Mouse (Mus musculus) gastrocnemius, postnatal 25 days (tissue): ENCODE measurements around the gene Tmem234. TPM values are rescaled to one million over a fixed set of nuclear protein-coding genes. Genes with fewer than 3 reads are reported as not detected.

ENCODE experiments used
- DNase-seq: peaks from one replicate; pipeline ENCODE4 v3.0.0; 2022
- total RNA-seq, 2 experiments: library from RNA; stranded (reverse); gene quantifications; 1 replicate in 1 of 2; 2 replicates in 1 of 2; pipeline ENCODE4 v1.2.3; 2021

The Tmem234 gene
- total RNA-seq, 2 experiments from 2014 or later, result 30.5 to 32.3 TPM

DNA sequence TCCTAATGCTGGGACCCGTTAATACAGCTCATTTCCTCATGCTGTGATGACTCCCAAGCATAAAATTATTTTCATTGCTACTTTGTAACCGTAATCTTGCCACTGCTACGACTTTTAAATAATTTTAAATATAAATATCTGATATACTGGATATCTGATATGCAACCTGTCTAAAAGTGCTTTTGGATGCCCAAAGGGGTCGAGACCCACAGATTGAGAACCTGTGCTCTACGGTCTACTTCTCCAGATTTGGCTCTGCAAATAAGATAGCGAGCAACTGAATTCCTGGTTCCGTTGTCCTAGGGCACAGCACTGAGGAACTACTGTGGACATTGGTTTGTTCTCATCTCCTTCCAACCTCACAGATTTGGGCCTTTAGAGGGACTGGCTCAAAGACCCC lies 22.8 kb upstream of the Tmem234 start:
- no peak for DNase-seq

DNA sequence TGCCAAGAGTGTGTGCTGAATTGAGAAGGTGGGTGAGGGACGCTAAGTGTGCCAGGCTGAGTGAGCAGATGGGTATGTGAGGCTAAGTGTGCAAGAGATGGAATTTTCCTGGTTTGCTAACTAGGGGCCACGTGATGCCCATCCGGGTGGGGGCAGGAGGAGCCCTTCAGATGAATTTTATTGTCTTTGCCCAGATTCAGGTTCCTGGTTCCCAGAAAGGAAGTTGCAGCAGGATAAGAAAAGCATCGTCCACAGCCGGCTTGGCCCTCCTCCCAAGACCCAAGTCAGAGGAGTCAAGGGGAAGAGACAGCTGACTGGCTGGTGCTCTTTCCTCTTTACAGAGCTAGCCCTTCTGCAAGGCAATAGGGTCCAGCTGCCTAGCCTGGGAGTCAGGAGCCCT lies 22.0 kb upstream of the Tmem234 start, which contains the start of gene Fam167b:
TSS of gene Fam167b (minus strand) at position 84 of the 400 bp plus-strand sequence.
- DNase-seq, result no peak

DNA sequence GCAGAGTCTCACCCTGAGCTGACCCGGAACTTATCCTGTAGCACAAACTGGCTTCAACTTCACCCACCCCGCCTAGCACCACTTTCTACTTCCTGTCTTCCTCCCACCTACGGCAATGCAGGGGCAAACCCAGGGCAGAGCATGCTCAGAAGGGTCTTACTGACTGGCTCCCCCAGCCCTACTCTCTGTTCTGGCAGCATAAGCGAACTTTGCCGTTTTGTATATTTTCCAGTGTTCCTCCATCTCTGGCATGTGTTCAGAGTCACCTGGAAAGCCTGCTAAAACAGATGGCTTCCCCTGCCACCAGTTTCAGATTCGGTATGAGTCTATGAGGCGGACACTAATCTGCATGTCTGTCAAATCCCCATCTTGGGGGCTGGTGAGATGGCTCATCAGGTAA lies 20.1 kb upstream of the Tmem234 start:
- DNase-seq, result no peak

DNA sequence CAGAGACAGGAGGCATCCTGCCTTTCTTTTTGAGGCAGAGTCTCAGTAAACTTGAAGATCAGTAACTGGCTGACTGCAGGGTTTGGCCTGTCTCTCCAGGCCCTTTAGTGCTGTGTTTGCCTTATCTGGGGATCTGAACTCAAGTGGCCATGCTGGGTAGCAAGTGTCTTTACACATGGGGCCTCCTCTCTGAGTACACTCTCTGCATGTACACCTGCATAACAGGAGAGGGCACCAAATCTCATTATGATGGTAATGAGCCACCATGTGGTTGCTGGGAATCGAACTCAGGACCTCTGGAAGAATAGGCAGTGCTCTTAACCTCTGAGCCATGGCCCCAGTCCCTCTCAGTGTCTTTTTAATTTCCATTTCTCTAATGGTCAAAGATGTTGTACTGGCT lies 18.2 kb upstream of the Tmem234 start:
- DNase-seq, result no peak

DNA sequence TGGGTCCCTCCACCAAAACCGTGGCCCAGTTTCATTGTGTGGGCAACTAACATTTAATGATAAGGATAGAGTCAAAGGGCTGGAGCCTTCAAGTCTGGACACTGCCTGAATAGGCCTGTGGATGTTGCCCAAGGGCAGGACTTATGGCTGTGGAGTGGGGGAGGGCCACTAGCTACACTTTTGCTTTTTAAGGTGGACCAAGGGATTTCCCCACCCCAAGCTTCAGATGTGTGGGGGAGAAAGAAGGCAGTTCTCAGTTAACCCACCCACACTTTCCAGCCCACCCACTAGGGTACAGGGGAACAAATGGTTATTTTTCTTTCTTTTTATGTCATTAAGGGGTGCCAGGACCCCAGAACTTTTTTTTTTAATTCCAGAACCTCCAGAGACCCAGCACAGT lies 16.1 kb upstream of the Tmem234 start:
- no peak for DNase-seq

DNA sequence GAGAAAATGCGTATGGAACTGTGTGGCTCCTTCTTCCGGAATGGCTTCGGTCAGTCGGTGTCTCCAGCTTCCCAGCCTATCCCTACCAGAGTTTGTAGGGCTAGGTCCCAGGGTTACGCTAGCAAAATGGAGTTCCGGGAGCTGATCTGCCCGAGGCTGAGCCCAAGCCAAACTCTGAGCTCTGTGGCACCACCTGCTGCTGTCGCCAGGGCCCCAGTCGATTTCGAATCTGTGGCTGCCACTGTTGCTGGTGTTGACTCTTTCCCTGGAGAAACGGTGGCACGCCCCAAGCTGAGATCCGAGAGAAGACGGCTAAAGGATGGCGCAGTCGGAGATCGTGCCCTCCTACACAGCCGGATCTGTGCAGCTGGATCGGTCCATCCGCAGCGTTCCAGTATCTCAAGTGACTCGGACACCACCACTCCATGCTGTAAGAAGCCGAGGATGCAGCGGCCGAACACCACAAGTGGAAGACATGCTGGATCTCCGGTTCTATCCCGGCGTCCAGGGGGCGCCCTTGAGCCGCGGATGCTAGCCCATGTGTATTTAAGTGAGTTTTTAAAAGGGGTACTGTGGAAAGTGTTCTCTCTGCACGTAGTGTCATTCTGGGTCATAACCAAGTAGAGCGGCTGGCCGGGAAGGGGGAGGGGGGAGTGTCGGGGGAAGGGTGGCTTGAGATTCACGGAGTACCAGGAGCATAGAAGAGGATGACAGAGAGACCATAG lies 15.4 kb upstream of the Tmem234 start:
- DNase-seq, result peak; percentile 75

DNA sequence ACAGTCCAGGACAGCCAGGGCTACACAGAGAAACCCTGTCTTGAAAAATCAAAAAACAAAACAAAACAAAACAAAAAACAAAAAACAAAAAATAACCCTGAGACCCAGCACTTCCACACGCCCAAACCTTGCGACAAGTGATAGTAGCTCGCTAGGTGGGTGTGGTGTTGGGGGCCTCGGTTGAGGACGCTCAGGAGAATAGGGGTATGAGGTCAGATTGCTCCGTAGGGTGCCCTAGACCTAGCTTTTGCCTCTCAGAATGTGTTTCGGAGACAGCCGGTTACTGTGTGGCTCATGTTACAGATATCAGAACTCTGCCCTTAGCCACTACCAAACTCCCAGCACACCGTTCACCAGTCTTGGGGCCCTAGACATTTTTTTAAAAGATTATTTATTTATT lies 14.7 kb upstream of the Tmem234 start:
- no peak for DNase-seq

DNA sequence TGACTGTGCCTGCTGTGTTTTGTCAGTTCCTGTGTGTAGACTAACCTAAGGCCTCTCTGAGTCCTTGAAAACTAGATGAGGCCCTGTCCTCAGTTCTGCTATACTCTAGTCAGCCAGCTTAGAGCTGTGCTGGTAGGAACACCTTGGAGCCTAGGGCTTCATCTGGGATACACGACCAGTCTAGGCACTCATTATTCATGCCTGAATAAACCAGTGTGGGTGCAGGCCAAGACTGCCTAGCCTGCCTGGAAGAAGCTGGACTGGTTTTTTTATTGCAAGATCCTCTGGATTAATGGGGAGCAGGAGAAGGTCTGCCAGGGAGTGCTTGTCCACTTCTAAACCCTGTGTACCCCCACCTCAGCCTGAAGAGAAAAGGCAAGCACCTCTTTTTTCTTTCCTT lies 13.5 kb upstream of the Tmem234 start:
- DNase-seq, result no peak

DNA sequence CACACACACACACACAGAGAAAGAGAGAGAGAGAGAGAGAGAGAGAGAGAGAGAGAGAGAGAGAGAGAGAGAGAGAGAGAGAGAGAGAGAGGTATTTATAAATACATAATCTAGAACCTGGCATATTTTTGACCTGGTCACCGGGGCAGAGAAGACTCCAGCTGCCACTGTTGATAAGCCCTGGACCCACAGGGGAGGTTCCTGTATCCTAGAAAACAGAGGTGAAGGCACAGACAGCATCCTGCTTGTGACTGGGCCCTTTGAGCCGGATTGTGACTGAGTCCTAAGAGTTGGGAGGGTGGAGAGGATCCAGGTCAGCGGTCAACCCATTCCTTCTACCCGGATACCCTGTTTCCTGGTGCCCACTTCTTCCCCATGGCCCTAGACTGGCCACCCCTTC lies 11.6 kb upstream of the Tmem234 start:
- no peak for DNase-seq

DNA sequence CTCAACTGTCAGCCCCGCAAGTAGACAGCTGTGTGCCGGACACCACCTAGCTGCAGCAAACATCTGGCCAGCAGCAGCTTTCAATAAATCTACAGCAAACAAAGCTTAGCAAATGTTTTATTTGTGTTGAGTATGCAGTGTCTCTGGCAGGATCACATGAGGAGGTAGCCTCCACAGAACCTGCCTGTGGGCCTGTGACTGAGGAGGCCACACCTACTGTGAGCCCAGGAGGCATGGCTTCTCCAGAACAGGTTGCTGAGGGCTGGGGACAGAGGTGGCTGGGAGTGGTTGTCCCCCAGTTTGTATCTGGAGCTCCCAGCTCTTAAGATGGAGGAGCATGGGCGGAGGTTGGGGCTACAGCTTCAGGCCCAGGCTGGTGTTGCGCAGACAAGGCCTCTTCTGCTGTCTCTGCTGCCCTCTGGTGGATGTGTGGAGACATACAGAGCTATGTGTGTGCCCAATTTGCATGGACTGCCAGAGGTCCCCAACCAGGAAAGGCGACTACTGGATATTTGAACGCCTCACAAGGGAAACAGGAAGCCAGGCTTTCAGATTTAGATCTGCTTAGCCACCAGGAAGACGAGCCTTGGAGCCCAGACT lies 8.1 kb downstream of the Tmem234 start:
- DNase-seq, result peak; percentile 60

DNA sequence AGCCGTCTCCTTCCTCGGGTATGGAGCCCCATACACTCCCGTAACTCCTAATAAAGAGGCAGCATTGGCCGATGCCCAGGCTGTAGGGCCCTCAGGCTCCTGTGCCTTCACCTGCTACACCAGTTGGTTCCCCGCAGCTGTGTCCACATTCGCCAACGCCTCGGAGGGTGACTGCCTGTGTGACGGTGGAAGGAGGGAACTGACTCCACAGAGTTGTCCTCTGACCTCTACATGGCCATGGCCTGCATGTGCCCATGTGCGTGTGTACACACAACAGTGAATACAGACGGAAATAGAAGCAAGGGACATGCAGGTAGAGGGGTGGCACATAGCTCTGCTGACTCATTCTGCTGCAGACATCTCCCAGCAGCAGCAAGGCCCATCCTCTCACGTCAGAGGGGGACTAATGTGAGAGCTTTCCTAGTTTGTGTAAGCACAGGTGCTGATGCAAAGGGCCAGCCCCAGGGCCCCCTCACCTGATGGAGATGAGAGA lies 8.7 kb downstream of the Tmem234 start:
- DNase-seq, result no peak

DNA sequence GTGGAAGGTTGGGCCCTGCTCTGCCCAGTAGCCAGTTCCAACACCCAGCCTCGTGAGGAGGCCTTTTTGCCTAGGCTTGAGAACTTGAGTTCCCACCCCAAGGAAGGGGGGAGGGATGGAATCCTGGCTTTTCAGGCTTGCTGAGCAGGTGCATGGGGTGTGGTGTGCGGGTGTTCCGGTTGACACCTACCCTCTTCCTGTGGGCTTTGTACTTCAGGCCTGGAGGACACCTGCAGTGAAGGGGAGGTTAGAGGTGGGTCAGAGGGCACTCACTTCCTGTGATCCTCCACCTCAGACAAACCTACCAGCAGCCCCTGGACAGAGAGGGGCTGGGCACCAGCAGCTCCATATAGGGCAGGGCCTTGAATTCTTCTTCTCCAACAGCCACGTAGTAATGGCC lies 9.6 kb downstream of the Tmem234 start:
- DNase-seq, result no peak

DNA sequence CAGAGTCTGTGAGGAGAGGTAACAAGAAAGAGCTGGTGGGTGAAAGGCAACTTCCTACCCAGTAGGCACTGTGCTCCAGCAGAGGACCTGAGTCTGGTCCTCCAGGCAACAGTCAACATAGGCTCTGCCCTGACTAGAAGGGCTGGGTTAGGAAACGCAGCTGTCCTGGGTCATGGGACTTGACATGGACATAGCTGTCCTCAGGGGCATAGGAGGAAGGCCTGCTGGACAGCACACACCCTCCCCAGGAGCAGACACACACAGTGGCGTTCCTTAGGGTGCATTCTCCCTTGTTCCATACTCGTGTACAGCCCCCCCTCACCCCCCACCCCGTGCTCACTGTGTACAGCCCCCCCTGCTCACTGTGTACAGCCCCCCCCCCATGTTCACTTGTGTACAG lies 10.0 kb downstream of the Tmem234 start:
- DNase-seq, result no peak

DNA sequence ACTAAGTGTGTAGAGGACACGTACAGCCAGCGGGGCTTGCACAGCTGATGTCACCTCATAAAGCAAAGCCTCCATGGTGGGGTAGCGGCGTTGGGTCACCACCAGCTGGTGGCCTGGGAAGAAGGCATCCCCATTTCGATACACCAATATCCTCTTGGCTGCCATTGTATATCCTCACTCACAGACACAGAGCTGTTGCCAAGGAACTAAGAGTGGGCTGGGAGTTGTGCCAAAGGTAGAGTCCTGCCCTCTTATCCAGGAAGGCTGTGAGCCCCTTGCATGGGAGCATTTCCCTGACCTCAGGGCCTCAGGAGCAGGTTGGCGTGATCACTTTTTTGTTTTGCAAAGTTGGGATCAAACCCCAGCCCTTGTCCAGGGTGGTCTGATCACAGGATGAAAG lies 13.6 kb downstream of the Tmem234 start, which contains the start of gene Dcdc2b:
TSS of gene Dcdc2b (minus strand) at position 165 of the 400 bp plus-strand sequence.
- DNase-seq, result no peak

DNA sequence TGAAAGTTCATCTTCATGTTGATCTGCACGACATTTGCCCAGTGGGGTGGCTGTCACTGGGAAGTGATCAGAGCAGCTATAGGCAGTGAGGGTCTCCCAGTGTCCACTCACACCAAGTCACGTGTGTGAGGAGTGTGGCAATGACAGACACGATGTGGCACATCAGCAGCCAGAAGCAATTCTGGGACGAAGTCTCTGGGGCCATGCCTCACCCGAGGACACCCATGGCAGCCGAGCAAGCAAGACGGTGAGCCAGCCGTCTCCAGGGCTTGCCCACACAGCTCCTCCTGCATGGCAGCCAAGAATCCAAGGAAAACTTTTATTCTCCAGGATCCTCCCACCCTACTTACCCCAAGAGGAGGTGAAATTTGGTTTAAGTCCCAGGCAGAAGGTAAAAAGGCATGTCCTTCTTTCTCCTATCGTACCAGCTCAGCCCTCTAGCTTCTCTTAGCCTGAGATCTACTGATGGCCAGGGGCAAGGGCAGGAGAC lies 15.4 kb downstream of the Tmem234 start:
- DNase-seq, result no peak

DNA sequence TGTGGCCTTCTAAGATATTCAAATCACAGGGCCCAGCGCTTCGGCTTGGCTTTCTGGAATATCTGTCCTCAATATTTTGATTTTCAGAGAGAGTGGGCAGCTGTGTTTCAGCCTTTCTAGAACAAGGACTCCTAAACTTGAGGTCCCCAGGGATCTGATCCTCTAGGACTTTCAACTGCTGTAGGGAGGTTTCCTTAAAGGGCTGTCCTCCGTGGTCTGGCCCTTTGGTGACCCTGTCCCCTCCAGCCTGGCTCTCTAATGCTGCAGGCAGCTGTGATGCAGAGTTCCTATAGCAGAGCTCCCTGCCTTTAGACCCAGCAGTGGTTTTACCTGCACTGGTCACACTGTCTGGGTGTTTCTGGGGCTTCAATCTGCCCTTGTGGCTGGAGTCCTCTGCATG lies 16.2 kb downstream of the Tmem234 start:
- DNase-seq, result no peak

DNA sequence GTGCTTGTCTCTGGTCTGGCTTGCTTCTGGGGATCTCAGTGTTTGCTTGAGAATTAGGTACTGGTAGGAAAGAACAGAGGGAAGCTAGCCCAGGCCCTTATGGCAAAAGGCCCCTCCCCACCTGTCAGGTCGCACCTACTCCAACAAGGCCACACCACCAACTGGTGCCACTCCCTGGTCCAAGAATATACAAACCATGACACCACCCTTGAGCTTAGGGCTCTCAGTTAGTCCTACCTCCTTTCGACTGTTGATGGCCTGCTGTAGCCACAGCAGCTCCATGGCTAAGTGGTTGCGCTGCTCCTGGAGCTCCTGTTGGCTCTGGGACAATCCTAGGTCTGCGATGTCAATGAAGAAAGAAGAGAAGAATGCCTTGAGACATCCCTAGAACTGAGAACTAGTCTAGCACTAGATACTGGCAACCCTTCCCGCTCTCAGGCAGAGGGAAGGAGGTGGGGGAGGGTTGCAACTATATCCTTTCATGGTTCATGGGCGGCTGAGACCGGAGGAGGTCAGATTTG lies 16.7 kb downstream of the Tmem234 start:
- no peak for DNase-seq

DNA sequence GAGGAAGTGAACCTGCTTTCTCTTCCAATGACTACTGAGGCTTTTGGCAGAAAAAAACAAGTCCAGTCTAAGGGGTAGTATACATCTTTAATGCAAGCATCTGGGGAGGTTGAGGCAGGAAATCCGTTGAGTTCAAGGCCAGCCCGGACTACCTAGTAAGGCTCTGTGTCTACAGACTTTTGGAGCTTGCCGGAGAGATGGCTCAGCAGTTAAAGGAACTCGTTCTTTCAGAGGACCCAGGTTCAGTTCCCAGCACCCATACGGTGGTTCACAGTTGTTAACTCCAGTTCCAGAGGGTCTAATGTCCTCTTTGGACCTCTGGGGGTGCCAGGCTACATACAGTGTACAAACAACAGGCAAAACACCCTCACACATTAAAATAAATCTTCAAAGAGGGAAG lies 17.6 kb downstream of the Tmem234 start:
- no peak for DNase-seq

DNA sequence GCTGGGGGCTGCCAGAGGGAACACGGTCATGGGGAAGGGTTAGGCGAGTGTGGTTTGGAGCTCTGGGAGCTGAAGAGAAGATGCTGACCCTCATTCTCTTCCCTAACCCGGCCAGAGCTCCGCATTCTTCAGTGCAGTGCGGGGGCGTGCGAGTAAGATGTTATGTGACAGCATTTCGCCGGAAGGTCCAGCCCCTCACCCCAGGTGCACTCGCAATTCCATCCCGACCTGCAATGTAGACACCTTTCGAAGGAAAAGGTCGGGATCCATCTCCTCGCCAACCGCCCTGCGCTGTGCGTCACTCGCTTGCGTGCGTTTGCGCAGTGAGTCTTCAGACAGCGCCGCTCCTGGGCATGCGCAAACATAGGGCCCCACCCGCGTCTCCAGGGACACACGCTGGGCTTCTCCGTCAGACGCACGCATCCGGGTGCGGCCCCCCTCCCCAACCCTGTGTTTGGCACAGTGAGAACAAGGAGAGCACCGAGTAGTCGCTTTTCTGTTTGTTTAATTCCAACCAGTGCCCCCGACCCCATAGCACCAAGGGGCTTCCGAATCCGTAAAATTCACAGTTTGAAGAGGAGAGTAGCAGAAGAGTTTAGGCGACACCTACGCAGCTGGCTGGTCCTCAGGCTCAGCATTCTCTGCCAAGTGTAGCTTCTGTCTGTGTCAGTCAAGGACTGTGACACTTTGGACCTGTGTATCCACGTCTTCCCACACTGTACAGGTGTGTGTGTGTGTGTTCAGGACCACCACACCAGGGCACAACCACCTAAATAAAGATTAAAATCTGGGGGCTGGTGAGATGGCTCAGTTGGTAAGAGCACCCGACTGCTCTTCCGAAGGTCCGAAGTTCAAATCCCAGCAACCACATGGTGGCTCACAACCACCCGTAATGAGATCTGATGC lies 18.6 kb downstream of the Tmem234 start, which contains the start of gene Iqcc:
TSS of gene Iqcc (minus strand) at position 314 of the 906 bp plus-strand sequence.
- peak; percentile 96 for DNase-seq

DNA sequence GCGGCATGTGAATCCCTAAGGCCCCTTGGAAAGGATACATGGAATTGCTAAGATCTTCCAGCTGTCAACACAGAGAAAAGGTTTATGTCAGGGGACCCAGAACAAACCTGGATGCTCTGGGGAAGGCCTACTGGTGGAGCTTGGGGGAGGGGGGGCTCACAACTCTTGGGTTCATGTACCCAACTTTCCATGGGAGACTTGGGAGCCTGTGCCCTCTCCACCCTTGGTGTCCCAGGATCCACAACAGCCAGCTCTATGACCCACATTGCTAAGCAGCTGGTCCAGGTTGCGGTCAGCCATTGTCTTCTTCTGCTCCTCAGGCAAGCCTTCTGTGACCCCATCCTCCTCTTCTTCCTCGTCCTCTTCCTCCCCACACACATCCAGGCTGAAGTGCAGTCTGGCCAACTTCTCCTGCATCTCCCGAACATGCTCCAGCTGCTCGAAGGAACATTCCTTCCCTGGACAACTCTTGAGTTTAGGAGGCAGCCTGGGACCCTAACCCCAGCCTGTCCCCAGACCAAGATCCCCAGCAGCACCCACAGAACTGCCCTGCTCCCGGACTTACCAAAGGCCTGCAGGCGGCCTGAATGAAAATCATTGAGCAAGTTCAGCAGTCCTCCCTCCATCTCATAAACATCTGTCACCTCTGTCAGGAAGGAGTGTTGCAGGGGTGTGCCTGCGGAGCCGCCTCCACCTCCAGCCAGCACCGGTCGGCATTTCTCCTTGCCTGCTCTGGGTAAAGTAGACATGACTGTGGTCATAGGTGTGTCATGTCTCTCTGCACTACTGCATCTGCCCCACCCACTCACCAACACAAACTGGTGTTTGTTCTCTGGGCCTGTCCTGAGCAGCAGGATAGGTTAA lies 20.2 kb downstream of the Tmem234 start:
- no peak for DNase-seq

DNA sequence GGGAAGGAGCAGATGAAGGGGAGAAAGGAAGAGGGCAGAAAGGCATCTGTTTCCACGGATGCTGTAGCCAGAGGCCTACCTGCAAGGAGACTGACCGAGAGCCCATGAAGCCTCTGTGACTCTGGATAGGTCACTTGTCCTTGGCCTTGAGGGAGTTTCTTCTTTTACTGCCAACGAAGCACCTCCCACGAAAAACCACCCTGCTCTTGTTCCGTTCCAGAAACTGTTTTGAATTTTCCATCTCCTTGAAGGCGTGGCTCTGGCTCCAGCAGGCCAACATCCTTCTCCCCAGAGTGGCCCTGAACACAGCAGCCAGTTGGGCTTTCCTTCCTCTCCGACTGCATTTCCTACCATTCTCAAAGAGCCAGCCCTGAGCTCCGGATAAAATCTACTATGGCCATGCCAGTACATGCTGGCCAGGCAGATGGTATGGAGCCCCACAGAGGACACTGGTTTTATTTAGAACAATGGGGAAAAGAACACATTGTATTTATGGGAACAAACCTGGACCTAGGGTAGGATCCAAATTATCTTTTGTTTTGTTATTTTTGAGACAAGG lies 20.9 kb downstream of the Tmem234 start:
- peak; percentile 69 for DNase-seq
